Mouse (Mus musculus): ENCODE data around the gene Creld1.

Gene Creld1

DNA sequence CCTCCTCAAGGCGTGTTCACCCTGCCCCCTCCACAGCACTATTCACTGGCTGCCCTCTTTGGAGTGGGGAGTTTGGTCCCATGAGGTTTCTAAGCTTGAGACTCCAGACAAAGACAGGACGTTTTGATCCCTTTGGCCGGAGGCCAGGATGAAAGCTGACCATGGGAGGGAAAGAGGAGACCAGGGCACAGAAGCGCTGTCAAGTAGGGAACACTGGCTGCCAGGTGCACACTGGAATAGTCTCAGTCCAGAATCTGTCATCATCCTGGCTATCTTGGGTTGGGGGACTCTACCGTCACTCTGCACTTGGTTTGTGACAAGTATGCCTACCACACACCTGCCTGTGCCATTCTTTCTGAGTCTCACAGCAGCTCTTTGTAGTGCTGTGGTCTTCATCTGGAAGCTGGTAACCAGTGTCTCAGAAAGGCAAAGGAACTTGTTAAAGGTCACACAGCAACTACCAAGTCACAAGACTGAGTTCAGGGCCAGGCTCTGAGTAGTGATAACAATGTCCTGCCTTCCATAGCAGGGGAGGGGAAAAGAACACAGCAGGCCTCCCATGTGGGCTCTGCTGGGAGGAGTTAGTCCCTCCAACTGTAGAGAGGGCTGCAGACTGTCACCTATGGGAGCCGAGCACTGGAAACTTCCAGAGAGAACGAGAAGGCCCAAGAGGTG is 25.3 kb downstream of the Creld1 start:
- DNase-seq (ENCODE audit: low read depth) = no peak

DNA sequence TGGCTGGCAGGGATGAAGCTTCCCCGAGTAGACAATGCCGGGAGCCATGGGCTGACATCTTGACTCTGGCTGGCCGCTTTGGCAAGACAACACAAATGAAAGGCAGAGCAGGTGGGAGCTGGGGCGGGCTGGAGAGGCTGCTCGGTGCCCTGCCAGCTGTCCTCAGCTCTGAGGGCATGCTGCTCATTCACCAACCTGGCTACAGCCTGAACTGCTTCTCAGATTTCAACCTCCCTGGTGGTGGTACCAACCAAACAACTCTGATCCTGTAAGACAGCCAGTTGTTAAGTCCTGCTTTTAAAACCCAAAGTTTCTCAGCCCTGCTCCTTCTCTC is 25.8 kb downstream of the Creld1 start:
- DNase-seq (ENCODE audit: low read depth) = no peak

DNA sequence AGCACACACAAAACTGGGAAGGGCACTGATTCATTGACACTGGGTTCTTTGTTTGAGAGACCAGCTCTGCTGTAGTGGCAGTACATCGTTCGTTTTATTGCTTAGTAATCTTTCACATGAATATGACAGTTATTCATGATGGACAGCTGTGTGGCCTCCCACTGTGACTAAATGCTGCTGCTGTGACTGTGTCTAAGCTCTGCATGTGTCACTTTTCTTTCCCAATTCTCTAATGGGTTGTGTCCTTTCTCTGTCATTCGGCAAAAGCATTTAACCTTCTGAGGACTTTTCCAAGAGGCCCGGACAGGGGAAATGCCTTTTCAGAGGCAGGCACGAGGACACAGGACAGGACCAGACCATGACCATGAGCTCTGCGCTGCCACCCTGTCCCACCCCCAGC is 30.8 kb downstream of the Creld1 start:
- DNase-seq (ENCODE audit: low read depth) = no peak

DNA sequence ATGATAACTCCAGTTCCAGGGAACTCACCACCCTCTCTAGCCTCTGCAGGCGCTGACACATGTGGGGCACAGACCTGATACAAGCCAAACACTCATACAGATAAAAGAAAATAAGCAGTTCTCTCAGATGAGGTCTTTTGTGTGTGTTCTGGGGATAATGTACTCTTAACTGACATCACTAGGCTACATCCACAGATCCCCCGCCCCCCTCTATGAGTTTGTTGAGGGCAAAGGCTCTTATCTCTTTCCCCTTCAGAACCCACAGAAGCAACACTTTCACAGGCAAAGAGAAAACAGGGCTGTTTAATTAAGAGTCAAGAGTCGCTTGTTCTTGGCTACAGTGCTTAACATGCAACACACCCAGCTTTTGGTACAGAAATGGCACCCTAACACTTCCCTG is 31.5 kb downstream of the Creld1 start:
- no peak for DNase-seq (ENCODE audit: low read depth)

DNA sequence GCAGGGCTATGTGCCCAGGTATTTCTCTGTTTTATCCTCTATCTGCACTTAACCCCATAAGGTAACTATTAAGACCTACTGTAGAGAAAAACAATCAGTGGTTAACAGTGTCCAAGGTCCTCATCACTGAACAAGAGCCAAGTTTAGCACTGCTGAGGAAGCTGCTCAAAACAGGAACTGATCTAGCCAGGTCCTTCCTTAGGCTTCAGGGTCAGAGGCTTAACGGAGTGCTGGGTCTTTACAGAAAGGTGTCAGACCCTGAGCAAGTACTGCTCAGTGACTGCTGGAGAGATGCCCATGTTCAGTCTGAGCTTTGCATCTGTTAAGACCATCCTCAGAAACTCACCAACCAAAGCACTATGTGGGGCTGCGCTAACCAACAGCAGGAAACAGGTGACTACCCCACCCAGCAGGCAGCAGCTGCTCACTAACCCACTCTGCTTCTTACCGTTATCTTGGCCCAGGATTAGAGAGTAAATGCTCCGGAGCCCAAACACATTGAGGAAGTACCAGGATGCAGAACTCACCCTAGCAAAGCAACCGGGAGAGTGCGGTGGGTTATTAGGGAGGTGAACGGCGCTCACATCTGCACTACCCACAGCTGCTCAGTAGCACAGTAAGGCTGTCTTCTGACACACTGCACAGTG is 34.5 kb downstream of the Creld1 start:
- no peak for DNase-seq (ENCODE audit: low read depth)

DNA sequence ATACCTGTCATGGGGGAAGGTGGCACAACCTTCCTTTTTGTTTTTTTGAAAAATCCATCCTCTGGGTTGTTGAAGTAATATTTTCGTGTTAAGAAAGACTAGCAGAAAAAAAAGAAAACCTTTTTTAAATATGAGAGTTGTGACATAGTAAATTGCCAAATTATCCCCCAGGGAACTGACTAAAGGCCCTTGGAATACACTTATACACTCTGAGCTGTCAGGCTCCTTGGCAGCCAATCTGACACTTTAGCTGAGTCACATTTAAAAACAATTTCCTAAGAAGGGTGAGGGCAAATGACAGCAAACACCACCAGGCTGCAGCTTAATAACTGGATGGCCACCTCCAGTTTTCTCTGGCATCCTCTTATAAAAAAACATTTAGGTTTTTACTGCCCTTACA is 39.2 kb downstream of the Creld1 start:
- DNase-seq (ENCODE audit: low read depth) = no peak

DNA sequence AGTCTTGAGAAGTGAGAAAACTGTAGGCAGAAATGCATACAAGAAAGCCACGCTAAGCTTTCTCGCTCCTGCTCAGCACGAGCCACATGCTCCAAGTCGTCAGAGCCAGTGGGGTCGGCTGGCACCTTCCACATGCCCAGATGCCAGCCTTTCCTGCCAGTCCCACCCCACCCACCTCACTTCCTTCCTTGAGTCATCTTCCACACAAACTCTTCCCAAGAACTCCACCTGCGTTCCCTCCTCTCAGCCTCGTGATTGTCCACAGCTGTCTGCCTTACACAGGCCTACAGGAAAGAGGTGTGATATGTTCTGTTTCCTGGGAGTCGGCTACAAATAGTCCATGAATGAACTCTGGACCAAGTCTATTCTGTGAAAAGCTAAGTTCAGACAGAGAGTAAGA is 40.3 kb downstream of the Creld1 start:
- no peak for DNase-seq (ENCODE audit: low read depth)

DNA sequence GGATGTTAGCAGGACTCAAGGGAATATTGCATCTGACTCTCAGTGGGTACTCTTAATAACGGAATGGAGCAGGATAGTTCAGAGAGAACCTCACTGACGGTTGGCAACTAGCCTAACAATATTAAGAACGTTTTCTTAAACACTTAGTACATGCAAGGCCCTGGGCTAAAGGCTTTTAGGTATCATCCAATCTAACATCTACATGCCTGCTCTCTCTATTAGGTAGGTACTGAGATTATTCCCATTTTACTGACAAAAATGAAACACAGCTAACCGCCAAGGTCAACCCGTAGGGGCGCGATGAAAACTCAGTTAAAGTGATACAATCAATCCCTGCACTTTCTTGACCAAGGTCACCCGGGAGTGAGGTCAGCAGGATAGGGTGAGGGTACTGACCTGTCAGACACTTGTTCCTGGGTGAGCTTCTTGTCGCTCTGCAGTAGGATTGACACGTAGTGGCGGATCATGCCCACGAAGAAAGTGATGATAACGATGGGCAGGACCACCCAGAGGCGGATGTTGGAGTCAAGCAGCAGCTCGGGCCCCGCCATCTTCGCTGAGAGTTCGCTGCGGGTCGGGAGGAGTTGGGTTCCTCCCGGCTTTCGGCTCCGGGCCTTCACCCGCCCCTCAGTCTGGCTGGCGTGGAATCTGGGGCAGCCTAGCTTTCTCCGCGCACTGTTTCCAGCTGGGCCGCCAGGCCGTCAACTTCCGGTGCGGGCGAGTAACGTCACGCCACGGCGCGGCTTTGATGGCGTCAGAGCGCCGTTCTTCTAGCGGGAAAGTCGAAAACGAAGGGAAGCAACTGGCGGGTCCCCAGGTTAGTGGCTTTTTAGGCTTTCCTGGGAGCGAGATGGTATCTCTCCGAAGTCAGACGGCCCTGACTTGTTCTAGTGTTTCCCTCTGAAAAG is 48.1 kb downstream of the Creld1 start, which contains the start of the genes Emc3 and Fancd2:
TSS of gene Emc3 (minus strand) at position 721 of the 908 bp plus-strand sequence.
TSS of gene Fancd2 (plus strand) at position 751 of the 908 bp plus-strand sequence.
- peak; percentile 91 for DNase-seq (ENCODE audit: low read depth)

DNA sequence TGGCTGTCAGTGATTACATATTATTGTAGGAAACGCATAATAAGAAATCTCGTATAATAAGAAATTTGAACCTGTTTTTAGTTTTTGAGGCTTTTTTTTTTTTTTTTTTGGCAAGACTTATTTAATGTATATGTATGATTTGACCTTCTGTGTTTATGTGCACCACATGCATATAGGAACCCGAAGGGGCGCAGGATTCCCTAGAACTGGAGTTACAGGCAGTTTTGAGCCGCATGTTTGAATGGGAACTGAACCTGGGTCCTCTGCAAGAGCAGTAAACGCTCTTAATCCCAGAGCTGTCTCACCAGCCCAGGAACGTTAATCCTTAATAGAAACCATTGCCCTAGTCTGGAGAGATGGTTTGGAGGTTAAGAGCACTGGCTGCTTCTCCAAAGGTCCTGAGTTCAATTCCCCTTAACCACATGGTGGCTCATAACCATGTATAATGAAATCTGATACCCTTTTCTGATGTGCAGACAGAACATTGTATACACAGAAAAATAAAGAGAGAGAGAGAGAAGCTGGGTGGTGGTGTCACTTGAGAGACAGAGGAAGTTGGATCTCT is 48.8 kb downstream of the Creld1 start:
- peak; percentile 13 for DNase-seq (ENCODE audit: low read depth)

DNA sequence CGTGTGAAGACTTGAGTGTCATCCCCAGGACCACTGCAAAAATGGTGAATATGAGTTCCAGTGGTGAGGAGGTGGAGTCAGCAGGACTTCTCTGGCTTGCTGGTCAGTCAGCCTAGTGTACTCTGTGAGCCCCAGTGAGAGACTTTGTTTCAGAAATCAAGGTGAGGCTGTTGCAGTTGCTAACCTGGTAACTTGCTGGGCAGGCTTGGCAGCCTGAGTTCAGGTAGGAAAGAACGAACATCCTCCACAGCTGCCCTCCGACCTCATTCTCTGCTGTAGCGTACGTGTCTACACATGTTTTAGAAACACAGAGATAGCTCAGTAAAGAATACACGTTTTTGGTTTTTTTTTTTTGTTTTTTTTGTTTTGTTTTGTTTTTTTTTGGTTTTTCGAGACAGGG is 51.8 kb downstream of the Creld1 start:
- no peak for DNase-seq (ENCODE audit: low read depth)

DNA sequence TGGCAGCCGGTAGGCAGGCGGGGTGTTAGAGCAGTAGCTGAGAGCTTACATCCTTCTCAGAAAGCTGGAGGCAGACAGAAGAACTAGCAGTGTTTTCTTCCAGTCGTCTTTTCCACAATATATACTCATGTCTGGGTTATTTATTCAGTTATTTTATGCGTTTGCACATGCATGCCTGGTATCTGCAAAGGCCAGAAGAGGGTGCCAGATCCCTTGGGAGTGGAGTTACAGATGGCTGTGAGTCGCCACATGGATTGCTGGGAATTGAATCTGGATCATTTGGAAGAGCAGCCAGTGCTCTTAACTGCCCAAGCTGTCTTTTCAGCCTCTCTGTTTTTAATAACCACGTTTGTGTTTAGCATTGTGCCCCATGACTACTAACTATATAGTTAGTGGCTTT is 58.5 kb downstream of the Creld1 start:
- DNase-seq (ENCODE audit: low read depth) = no peak

All from naive thymus-derived CD4-positive, alpha-beta T cell, adult 2 months (primary cell).